Mouse (Mus musculus): ENCODE measurements around the gene Npsr1.

Npsr1 gene

DNA sequence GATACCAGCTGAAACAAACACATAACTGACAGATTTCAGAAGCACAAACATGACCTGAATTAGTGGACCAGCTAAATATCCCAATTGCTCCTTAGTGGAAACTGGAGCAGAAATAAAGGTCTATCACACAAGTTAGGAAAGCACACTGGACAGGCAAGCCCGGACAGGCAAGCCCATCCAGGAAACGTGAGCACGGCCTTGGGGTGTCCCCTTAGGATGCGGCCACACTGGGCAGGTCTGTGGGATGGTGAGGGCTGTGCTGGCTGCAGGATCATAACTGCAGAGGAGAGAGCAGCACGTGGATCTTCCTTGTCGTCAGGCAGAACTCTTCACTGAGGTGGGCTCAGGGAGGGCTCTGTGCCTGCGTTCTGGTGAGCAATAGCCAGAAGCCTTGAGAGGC, at the start of gene Npsr1:
TSS of gene Npsr1 (plus strand) at position 301 of the 400 bp plus-strand sequence.
- DNase-seq (ENCODE audit: low spot score in 2 of 2), result no peak

DNA sequence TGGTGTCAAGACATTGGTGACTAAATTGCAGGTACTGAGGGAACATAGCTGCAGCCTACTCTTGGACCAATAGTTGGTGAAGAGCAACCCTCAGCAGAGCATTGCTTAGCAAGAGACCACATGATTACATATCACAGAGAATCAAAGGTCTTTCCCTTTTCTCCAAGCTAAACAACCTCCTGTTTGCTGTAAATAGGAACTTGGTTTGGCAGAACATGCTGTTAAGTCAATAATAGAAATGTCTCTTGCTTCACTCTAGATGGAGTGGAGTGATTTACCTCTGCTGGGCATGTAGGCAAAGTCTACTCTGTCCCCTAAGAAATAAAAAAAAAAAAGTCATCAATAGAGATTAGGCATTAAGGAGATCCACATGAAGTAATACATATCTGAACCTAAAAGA, 46.3 kb upstream of the Npsr1 start:
- DNase-seq (ENCODE audit: low spot score in 2 of 2), result no peak

DNA sequence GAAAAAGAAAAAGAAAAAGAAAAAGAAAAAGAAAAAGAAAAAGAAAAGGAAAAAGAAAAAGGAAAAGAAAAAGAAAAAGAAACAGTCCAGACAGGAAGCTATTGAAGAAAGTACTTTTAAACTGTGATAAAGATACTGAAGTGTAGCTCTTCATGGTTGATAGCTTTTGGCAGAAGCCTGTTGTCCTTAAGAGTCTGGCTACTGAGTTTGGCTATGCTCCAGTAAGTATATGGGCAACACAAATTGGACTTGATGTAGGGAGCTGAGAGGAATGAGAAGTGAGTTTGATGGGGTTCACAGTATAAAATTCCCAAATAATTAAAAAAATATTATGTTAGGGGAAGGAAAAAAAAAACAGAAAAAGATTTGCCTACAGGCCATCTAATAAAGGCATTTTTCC, 34.5 kb upstream of the Npsr1 start:
- DNase-seq (ENCODE audit: low spot score in 2 of 2), result no peak

DNA sequence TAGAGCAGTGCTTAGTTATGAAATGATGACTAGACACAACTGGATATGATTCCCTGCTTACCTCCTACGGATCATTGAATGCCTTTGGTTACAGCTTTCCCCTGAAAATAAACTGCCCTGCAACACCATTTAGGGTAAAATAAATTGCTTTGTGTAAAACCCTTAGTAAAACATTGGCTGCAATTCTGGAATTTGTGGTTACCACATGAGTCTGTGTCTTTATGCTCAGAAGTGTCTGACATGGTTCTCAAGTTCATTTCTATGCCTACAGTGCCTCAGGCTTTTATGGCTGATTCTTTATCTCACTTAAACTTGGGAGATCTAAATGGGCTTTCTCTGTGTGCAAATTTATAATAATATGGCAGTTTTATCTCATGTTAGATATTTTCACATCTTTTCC, 26.1 kb upstream of the Npsr1 start:
- DNase-seq (ENCODE audit: low spot score in 2 of 2), result no peak

DNA sequence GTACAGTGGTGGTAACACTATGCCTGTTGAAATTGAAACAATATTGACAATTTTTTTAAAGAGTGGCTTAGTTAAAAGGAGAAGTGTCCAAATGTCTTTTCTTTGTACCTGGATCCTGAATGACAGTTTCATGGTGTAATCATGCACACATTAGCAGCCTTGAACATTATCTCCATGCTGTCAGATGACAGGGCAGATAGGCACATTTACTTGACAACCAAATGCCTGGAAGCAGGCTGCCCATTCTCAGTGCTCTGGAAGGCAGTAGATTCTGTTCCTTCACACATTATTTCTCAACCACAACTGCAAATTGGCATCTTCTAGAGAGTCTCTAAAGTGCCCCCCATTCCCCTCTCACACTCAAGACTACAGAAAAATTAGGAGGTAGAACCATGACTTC, 20.2 kb upstream of the Npsr1 start:
- DNase-seq (ENCODE audit: low spot score in 2 of 2), result no peak

DNA sequence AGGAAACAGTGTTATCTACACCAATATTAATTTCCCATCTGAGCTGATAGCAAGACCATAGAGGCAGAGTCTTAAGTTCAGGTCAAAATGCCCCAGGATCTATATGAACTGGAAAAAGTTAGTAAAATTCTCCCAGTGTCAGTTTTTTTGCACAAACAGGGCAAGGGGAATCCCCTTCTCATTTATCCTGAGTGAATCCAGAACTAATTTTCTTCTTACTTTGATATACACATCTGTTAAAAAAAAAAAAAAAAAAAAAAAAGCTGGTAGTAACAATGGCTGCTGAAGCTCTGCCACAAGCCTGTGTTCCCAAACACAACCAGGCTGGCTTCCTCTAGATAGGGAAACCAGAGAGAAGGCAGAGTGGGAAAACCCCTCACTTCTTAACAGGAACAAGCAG, 5.9 kb upstream of the Npsr1 start:
- DNase-seq (ENCODE audit: low spot score in 2 of 2), result no peak

DNA sequence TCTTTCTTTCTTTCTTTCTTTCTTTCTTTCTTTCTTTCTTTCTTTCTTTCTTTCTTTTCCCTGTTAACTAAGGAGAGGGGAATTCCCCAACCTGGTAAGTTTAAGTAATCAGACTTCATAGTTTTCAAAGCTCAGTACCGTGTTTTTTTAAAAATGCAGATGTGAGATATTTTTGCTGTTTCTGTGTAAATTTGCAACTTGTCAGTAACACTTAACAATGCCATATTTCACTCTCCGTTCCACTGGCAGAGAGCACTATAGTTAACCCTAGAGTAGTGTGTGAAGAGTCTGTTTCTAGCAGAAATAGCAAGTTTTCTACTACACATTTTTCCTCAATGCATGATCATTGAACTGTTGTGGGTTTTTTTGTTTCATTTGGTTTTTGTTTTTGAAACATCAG, 730 bp downstream of the Npsr1 start:
- no peak for DNase-seq (ENCODE audit: low spot score in 2 of 2)

DNA sequence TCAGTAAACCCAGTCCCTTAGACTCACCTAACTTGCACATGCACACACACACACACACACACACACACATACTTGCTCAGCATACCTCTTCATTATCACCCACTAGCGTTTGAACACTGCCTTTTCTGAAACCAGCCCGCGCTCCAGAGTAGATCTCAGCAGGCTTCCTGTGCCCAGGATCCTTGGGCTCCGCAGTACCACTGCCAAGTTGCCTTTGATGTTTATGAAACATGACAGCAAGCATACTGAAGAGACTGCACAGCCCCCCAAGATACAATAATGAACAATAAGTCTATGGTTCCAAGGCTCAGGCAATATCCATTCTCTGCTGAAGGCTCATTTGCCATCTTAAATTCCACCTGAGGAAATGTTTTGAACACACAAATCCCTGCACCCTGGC, 1.8 kb downstream of the Npsr1 start:
- no peak for DNase-seq (ENCODE audit: low spot score in 2 of 2)

DNA sequence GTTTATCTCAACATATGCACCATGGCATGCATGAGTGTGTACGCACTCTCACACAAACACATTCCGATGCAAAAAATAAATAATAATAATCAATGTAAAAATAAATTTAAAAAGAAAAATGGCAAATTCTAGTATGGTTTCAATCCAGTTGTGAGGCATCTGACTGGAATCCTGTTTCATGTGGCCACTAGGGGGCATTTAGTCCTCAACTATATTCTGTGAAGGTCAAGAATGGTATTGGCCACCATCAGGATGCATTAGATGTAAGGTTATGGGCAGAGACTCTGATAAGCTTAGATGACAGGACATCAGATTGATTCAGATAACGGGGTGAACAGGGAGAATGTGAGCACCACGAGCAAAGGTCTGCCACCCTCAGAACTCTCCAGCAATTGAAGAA, 21.6 kb downstream of the Npsr1 start:
- DNase-seq (ENCODE audit: low spot score in 2 of 2), result no peak

DNA sequence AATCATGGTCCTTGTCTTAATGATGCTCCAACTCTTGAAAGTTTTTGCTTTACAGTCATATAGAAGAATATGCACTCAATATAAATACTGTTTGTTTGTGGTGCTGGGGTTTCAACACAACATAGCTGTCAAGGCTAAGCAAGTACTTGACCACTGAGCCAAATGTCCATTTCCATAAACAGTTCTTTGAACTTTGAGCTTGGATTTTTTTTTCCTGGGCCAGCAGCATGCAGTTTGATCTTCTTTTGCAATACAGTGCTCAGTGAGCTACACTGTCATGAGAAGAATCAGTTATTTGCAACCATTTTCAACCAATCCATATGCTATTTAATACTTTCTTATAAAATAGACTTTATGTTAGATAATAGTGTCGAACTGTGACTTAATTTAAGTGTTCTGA, 35.3 kb downstream of the Npsr1 start:
- no peak for DNase-seq (ENCODE audit: low spot score in 2 of 2)

DNA sequence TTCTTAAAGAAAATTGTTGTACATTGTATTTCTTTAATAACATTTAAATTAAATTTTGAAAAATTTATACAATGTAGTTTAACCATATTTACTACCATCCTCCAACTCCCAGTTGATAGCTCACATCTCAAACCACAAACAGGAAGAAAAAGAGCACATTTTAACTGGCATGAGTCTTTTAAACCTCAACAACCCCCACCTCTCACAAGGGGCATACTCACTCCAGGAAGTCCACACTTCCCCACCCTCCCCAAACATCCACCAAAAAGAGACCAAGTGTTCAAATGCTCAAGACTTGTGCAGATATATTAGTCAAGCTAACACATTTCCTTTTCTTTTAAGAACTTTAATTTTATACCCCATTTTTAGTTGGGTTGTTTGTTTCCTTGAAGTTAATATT, 38.6 kb downstream of the Npsr1 start:
- DNase-seq (ENCODE audit: low spot score in 2 of 2), result no peak

DNA sequence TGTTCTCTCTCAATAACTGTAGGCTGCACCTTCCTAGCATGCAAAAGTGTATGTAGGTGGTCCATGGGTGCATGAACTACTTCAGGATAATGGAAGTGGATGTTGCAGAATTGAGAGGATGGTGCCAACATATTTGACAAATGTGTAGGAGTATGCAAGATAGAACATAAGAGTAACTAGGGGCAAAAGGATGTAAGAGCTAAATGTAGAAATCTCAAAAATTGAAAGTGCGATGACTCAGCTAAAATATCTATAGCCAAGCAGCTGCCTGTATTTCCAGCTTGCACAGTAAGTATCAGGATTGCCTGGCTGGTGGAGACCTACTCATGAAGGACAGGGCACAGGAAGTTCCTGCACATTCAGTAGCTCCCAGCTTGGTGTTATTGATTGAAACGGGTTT, 46.5 kb downstream of the Npsr1 start:
- DNase-seq (ENCODE audit: low spot score in 2 of 2), result no peak

DNA sequence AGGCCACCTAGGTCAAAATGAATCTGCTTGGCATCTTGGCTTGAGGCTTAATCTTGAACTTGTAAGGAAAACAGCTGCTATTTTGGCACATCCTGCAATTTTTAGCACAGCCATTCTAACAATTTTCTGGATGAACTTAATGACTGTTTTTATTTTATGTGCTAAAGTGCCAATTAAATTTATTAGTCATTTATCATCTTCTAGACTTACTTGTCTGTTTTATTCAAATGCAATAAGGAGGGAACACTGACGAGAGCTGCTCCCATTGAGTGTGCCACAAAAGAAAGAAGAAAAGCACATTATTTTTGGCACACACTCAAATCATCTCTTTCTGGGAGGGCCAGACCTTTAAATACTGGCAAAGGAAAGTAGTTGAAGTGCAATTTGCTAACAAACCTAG, 59.4 kb downstream of the Npsr1 start:
- DNase-seq (ENCODE audit: low spot score in 2 of 2), result no peak

DNA sequence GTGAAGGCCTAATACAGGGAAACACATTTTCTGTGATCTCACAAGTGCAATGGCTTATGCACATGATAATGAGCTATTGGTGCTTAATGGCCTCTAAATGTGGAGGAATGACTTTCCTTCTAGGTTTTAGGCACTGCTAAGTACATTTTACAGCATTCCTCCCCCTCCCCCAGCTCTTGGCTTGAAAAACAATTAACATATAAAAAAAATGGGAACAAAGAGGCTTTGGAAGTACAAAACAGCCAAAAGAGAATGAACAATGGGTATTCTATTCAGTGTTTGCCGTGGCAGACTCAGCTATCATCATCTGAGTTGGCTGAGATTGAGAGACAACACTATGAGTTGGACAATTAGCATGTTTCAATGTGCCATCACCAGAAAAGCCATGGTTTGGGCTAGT, 62.6 kb downstream of the Npsr1 start:
- DNase-seq (ENCODE audit: low spot score in 2 of 2), result no peak

DNA sequence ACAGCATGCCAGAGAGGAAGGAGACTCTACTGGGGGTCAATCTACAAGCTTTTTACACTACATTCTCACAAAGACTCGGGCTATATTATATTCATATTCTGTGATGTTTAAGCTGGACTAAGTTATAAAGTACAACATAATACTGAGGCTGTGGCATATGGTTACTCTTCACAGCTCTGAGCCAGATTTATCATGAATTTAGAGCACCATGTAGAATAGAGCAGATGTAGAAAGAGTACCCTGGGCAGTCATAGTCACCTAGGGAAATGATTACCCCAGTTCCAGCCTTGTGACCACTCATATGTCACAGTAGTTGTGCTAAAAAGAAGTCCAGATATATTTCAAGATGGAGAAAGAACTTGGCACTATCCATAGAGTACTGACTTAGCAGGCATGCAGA, 70.7 kb downstream of the Npsr1 start:
- DNase-seq (ENCODE audit: low spot score in 2 of 2), result no peak

DNA sequence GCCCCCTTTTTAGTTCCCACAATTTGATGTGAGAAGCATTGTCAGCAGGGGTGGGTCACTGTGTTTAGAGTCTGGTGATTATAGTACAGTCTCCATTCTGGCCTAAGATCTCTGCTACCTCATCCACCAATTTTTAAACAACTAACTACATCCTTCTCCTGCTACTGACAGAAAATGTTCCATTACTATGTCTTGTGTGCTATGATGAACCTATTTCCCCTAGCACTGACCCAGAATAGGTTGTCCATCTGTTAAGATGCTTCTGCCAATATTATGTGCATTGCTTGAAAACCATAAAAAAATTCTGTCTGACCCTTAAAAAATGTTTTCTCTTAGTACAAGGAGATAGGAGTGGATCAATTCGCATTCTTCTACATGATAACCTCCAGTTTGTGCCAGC, 72.9 kb downstream of the Npsr1 start:
- DNase-seq (ENCODE audit: low spot score in 2 of 2), result no peak

DNA sequence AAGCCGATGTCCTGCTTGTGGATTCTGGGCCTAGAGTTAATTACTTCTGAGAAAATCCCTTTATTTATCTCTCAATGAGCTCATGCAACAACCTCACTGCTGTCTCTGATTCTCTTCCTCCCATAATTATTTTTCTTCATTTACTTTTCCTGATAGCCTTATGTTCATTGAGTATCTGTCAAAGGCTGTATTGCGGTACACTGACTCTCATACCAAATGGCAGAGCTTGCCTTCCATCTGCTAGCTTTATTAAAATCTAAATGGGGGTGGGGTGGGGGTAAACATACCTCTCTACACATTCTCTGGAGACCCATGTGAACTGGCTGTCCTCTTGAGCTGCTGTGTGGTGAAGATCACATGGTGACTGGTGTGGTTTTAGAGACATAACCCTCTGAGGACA, 80.9 kb downstream of the Npsr1 start:
- no peak for DNase-seq (ENCODE audit: low spot score in 2 of 2)

DNA sequence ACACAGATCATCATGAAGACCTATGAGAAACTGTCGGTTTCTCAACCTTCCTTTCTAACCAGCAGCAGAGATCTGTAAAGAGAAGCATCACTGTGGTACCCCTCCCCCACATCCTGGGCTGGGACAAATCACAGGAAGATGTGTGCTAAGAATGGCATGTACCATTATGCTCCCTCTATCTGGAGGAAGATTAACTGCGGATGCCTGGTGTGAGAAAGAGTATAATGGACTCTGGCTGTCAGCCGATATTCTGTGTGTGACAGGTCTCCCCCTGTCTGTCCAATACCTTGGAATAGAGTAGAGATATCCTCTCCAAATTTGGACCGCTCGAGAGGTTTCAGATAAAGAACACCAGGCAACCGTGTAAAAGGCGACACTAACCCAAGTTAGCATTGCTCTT, 83.1 kb downstream of the Npsr1 start:
- no peak for DNase-seq (ENCODE audit: low spot score in 2 of 2)

DNA sequence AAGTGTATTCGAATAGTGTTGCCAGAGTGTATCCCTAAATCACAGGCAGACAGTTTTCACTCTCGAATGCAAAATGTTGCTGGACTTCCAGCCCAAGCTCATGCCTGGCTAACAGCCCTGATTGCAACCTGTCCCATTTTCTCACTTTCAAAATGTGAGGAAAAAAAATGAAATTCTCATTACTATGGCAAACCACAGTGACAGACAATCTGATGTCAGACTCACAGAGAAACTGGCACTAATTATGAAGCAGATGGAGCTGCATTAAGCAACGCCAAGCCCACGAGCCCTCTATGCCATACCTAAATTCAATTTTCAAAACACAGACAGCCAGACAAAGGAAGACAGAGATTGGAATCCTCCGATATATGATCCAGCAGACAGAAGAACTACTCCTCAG, 88.5 kb downstream of the Npsr1 start:
- no peak for DNase-seq (ENCODE audit: low spot score in 2 of 2)

DNA sequence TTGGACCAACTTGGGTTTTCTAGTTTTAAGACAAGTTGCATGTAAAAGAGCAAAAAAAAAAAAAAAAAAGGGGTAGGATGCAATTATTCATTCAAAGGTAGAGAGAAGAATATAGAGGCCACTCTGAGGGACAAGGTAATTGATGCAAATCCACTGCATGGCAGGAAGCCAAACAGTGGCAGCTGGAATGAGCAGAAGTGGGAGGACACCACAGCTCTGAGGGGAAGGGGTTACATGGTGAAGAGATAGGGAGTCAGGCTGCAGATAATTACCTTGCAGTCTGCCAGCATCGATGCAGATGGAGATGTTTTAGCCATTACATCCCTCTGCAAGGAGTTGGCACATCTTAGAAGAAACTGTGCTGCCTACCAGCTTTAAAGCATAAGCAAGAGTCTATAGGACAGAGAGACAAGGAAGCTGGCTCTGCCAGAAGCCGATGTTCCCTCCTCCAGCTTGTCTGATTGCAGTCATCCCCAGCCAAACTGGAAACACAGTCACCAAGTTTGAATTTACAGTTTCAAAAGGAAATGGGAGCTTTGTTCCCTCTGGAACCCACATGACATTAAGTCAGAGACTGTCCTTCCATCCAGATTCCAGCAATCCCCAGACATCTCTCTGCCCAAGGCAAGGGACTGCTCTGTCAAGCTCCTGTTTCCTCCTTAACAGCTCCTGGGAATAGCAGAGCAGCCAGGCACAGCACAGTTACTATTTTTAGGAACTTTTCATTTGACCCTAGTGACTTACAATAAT, 91.9 kb downstream of the Npsr1 start:
- no peak for DNase-seq (ENCODE audit: low spot score in 2 of 2)

DNA sequence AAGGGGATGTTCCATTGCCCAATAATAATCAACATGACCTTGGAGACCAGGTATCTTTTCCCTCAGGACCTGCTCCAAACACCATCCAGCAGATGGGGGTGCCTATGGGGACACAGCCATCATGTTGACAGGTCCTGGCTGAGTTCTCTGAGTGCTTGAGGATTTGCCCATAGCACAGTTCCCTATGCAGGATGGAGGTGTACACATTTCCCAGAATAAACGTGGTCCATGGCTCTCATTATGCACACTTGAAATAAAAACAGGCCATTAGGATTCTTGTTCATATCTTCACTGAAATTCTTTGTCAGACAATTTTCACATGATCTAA, 92.4 kb downstream of the Npsr1 start:
- no peak for DNase-seq (ENCODE audit: low spot score in 2 of 2)

DNA sequence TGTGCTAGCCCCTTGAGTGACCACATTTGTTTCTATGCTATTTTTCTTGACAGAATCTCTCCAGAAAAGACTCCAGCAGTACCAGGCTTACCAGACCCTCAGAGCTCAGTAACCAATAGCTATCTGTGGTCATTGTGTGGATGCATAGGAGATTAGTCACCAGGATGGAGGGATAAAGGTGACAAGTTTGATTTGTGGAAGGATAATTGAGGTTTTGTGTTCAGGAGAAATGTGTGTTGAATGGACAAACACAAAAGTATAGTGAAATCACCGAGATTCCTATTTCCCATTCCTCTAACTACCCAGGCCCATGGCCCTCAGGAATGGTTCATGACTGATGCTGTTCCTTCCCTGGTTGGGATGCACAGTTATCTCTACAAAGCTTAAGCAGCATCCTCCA, 100.5 kb downstream of the Npsr1 start:
- no peak for DNase-seq (ENCODE audit: low spot score in 2 of 2)

DNA sequence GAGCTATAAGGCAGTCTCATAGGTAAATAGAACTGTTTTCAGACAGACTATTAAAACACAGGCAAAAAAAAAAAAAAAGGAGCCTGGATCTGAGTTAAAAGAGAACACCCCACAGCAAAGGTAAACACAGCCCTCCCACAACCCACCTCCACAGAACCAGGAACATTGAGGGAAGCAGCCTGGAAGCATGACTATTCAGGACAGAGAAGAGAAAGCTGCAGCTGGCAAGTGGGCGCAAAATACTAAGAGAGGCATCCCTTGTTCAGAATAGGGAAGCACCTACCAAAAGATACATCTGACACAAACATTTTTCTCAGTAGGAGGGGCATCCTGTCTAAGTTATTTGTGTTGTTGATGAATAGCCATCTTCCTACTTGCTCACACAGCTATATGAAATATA, 113.8 kb downstream of the Npsr1 start:
- DNase-seq (ENCODE audit: low spot score in 2 of 2), result no peak

DNA sequence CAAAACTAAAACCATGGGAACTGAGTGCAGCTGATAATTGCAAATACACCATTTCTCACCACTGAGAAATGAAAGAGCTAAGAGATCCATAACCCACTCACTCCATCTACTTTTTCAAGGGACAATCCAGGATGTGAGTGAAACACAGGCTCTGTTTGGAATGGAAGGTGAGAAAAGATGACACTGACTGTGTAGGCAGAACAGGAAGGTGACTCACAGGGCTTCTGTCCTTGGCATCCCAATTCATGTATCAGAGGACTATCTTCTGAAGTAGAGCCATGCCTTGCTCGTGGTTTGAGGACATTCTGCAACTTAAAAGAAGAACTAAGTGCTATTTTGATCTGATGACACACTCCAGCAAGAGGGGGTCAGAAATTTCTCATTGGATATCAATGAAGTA, 119.9 kb downstream of the Npsr1 start:
- DNase-seq (ENCODE audit: low spot score in 2 of 2), result no peak

DNA sequence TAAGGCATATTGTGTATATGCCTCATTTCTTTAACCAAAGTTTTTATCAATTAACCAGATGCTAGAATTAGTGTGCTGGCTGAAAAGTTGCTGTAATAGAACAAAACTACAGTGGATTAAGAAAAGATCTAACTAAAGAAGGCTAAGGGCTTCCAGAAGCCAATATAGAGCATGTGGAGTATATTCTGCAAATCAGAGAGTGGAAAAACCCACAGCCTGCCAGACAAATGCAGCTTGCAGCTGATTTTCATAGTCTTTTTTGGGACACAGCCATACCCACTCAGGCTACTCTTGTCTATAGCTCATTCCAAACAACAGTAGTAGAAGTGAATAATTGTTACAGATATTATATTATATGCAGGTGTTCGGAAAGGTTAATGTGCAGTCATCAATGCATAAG, 138.7 kb downstream of the Npsr1 start:
- no peak for DNase-seq (ENCODE audit: low spot score in 2 of 2)

All from heart, adult 9 months (tissue).